Mouse (Mus musculus) kidney, embryonic 14.5 days (tissue): ENCODE measurements around the gene Uvrag. TPM values are rescaled to one million over a fixed set of nuclear protein-coding genes. Genes with fewer than 3 reads are reported as not detected.

ENCODE experiments used
- ATAC-seq: fragments of 200-750 bp; cut with Nextera tagmentation; 2 replicates; pipeline ENCODE4 v1.8.0; 2017; ENCODE audit warnings: moderate number of reproducible peaks, mild to moderate bottlenecking, moderate TSS enrichment, moderate library complexity; ENCODE audit not compliant: low FRiP score, low TSS enrichment
- H3K27ac ChIP-seq: fragments of 300-500 bp; sonication (generic); 2 replicates; pipeline ENCODE4 v1.5.1; 2014; ENCODE audit warnings: low read depth, mild to moderate bottlenecking, low read length, moderate library complexity, mixed read lengths
- H3K27me3 ChIP-seq: fragments of 300-500 bp; sonication (generic); 2 replicates; pipeline ENCODE4 v1.6.1; 2014; ENCODE audit warnings: mild to moderate bottlenecking, low read length; ENCODE audit not compliant: control insufficient read depth, insufficient read depth
- H3K36me3 ChIP-seq: fragments of 300-500 bp; sonication (generic); 2 replicates; pipeline ENCODE4 v1.6.1; 2014; ENCODE audit warnings: low read length, mixed read lengths; ENCODE audit not compliant: control insufficient read depth, insufficient read depth
- H3K4me1 ChIP-seq: fragments of 300-500 bp; sonication (generic); 2 replicates; pipeline ENCODE4 v1.6.1; 2014; ENCODE audit warnings: low read length, mixed read lengths; ENCODE audit not compliant: control insufficient read depth, insufficient read depth
- H3K4me2 ChIP-seq: fragments of 300-500 bp; sonication (generic); replicated peaks from 2 replicates; pipeline ENCODE4 v1.6.1; 2014; ENCODE audit warnings: low read depth, mild to moderate bottlenecking, low read length
- H3K4me3 ChIP-seq: fragments of 300-500 bp; sonication (generic); 2 replicates; pipeline ENCODE4 v1.5.1; 2014; ENCODE audit warnings: mild to moderate bottlenecking, low read length
- H3K9ac ChIP-seq: fragments of 300-500 bp; sonication (generic); 2 replicates; pipeline ENCODE4 v1.6.1; 2014; ENCODE audit warnings: low read depth, mild to moderate bottlenecking, low read length, moderate library complexity
- H3K9me3 ChIP-seq: fragments of 300-500 bp; sonication (generic); 2 replicates; pipeline ENCODE4 v1.6.1; 2016; ENCODE audit warnings: low read length; ENCODE audit not compliant: control insufficient read depth
- WGBS: fragments of 180-500 bp; shearing (Covaris S2); extraction: QIAGEN DNeasy Blood & Tissue Kit; methylation state at CpG from one replicate; pipeline ENCODE4 v1.1.7; 2014; 5-methylcytosine and 5-hydroxymethylcytosine counted together
- polyA plus RNA-seq: library from polyadenylated mRNA; unstranded; fragments of >200 nt; fragmentation: Nextera tagmentation; extraction: Ambion mirVana; gene quantifications from 2 replicates; pipeline ENCODE4 v1.2.1, GENCODE M21; 2014

Gene Uvrag
- polyA plus RNA-seq, 1 experiment from 2014 or later, result 22.7 TPM

GRCm38 (mm10) chr7:98916581-98916980 is 224.4 kb downstream of the Uvrag start:
- no peak overlapping the region for H3K4me3 ChIP-seq
- no peak overlapping the region for H3K9ac ChIP-seq
- H3K27ac ChIP-seq, result no peak overlapping the region
- H3K9me3 ChIP-seq, result no peaks in the 10 kb centered on the region
- ATAC-seq, result no peak
- WGBS, result 89% methylated on average over 6 of the region's 6 CpGs
- no peaks in the 10 kb centered on the region for H3K4me1 ChIP-seq
- H3K27me3 ChIP-seq, result no peaks in the 10 kb centered on the region
- H3K4me2 ChIP-seq, result no peak overlapping the region
- no peaks in the 10 kb centered on the region for H3K36me3 ChIP-seq

GRCm38 (mm10) chr7:98912953-98913360 is 228.0 kb downstream of the Uvrag start:
- Histone ChIP-seq H3K4me3 (no peak overlapping the region), H3K27me3 (no peaks in the 10 kb centered on the region), H3K4me2 (no peak overlapping the region), H3K9me3 (no peaks in the 10 kb centered on the region), H3K4me1 (no peaks in the 10 kb centered on the region), H3K36me3 (no peaks in the 10 kb centered on the region), H3K9ac (no peak overlapping the region), H3K27ac (no peak overlapping the region)
- no peak for ATAC-seq
- 77% methylated on average over 2 of the region's 2 CpGs for WGBS

GRCm38 (mm10) chr7:98911276-98911675 is 229.7 kb downstream of the Uvrag start:
- ATAC-seq, result no peak
- WGBS, result 73% methylated on average over 8 of the region's 8 CpGs
- H3K27ac ChIP-seq, result no peak overlapping the region

GRCm38 (mm10) chr7:98910712-98911111 is 230.2 kb downstream of the Uvrag start:
- no peak overlapping the region for H3K4me3 ChIP-seq
- H3K9me3 ChIP-seq, result no peaks in the 10 kb centered on the region
- H3K36me3 ChIP-seq, result no peaks in the 10 kb centered on the region
- WGBS, result 80% methylated on average over 11 of the region's 11 CpGs
- H3K27ac ChIP-seq, result no peak overlapping the region
- no peak overlapping the region for H3K4me2 ChIP-seq
- ATAC-seq, result no peak
- no peaks in the 10 kb centered on the region for H3K27me3 ChIP-seq
- H3K4me1 ChIP-seq, result peaks cover 6% of the 10 kb centered on the region; the same call in 1 of the 2 replicates
- no peak overlapping the region for H3K9ac ChIP-seq

More at GRCm38 (mm10) chr7:98911276-98911675, 229.7 kb downstream of the Uvrag start:
- Histone ChIP-seq H3K4me1 (0 out of 2 replicates have a peak, but pooled peaks cover under 1% of the 10 kb centered on the region), H3K4me3 (no peak overlapping the region), H3K27me3 (no peaks in the 10 kb centered on the region), H3K4me2 (no peak overlapping the region), H3K9ac (no peak overlapping the region), H3K9me3 (no peaks in the 10 kb centered on the region), H3K36me3 (no peaks in the 10 kb centered on the region)

- Histone ChIP-seq H3K4me3 (no peak overlapping the region), H3K36me3 (no peaks in the 10 kb centered on the region), H3K27ac (no peak overlapping the region), H3K9me3 (no peaks in the 10 kb centered on the region), H3K4me2 (no peak overlapping the region), H3K4me1 (peaks cover 11% of the 10 kb centered on the region; the same call in 1 of the 2 replicates), H3K27me3 (no peaks in the 10 kb centered on the region), H3K9ac (no peak overlapping the region)
- 63% methylated on average over 11 of the region's 11 CpGs for WGBS
- ATAC-seq, result no peak
These were observed 230.8 kb downstream of the Uvrag start for GRCm38 (mm10) chr7:98910164-98910563.

GRCm38 (mm10) chr7:98907476-98907875 is 233.5 kb downstream of the Uvrag start:
- Histone ChIP-seq H3K36me3 (no peaks in the 10 kb centered on the region), H3K9me3 (no peaks in the 10 kb centered on the region), H3K9ac (no peak overlapping the region), H3K4me1 (peaks cover 32% of the 10 kb centered on the region), H3K27ac (no peak overlapping the region), H3K4me3 (no peak overlapping the region), H3K4me2 (no peak overlapping the region), H3K27me3 (no peaks in the 10 kb centered on the region)
- WGBS, result 86% methylated on average over 4 of the region's 4 CpGs
- ATAC-seq, result no peak

- Histone ChIP-seq H3K4me2 (peak overlapping the region; percentile 17; the same call in 1 of the 2 replicates), H3K36me3 (no peaks in the 10 kb centered on the region), H3K27me3 (no peaks in the 10 kb centered on the region), H3K27ac (no peak overlapping the region), H3K9me3 (no peaks in the 10 kb centered on the region), H3K4me1 (peaks cover 41% of the 10 kb centered on the region), H3K9ac (no peak overlapping the region), H3K4me3 (no peak overlapping the region)
- 42% methylated on average over 21 of the region's 21 CpGs for WGBS
- peak; percentile 67 for ATAC-seq
These were observed 236.1 kb downstream of the Uvrag start for GRCm38 (mm10) chr7:98904659-98905362.

GRCm38 (mm10) chr7:98903884-98904283 is 237.1 kb downstream of the Uvrag start:
- 25% methylated on average over 5 of the region's 5 CpGs for WGBS
- peaks cover 41% of the 10 kb centered on the region for H3K4me1 ChIP-seq

GRCm38 (mm10) chr7:98901120-98901519 is 239.8 kb downstream of the Uvrag start:
- Histone ChIP-seq H3K27ac (no peak overlapping the region), H3K4me3 (no peak overlapping the region), H3K27me3 (no peaks in the 10 kb centered on the region), H3K9me3 (no peaks in the 10 kb centered on the region), H3K36me3 (no peaks in the 10 kb centered on the region), H3K9ac (no peak overlapping the region), H3K4me1 (peaks cover 50% of the 10 kb centered on the region), H3K4me2 (no peak overlapping the region)
- 96% methylated on average over 1 of the region's 1 CpGs for WGBS
- no peak for ATAC-seq

More at GRCm38 (mm10) chr7:98903884-98904283, 237.1 kb downstream of the Uvrag start:
- Histone ChIP-seq H3K36me3 (no peaks in the 10 kb centered on the region), H3K27me3 (no peaks in the 10 kb centered on the region), H3K9me3 (no peaks in the 10 kb centered on the region), H3K27ac (no peak overlapping the region), H3K4me2 (no peak overlapping the region), H3K9ac (no peak overlapping the region), H3K4me3 (no peak overlapping the region)
- ATAC-seq, result no peak
